Mouse (Mus musculus): ENCODE data around the gene Tm2d3. TPM values are rescaled to one million over a fixed set of nuclear protein-coding genes. Genes with fewer than 3 reads are reported as not detected.

Gene Tm2d3
- polyA plus RNA-seq (2015; fragmentation: Nextera tagmentation; extraction: Ambion mirVana) = 81.9 and 87.1 TPM in 2 replicates

- no peaks in the 10 kb centered on the region for H3K27me3 ChIP-seq
- H3K4me1 ChIP-seq = peaks cover 18% of the 10 kb centered on the region
- H3K4me3 ChIP-seq = no peak within 1 kb of the TSS
- no peaks in the 10 kb centered on the region for H3K9me3 ChIP-seq
- H3K36me3 ChIP-seq = peaks cover 9% of the 10 kb centered on the region; the same call in 1 of the 2 replicates
- no peak for ATAC-seq (ENCODE audit: insufficient number of reproducible peaks, low FRiP score, low TSS enrichment, low read depth)
- 87% methylated on average over 7 of the region's 7 CpGs for WGBS
- no peak within 1 kb of the TSS for H3K27ac ChIP-seq
- H3K4me2 ChIP-seq = no peak within 1 kb of the TSS
- no peak within 1 kb of the TSS for H3K9ac ChIP-seq
These were observed at the start of gene Tm2d3 for GRCm38 (mm10) chr7:65690869-65691268. Gene Tm2d3, plus strand, starts transcription at chr7:65691169.

GRCm38 (mm10) chr7:65642371-65643304 lies 48.3 kb upstream of the Tm2d3 start:
- Histone ChIP-seq H3K4me2 (no peak overlapping the region), H3K9me3 (no peaks in the 10 kb centered on the region), H3K4me1 (peaks cover 17% of the 10 kb centered on the region), H3K27ac (no peak overlapping the region), H3K27me3 (no peaks in the 10 kb centered on the region; the same call in 1 of the 2 replicates), H3K4me3 (no peak overlapping the region), H3K9ac (no peak overlapping the region), H3K36me3 (no peaks in the 10 kb centered on the region)
- 69% methylated on average over 6 of the region's 6 CpGs for WGBS
- no peak for ATAC-seq (ENCODE audit: insufficient number of reproducible peaks, low FRiP score, low TSS enrichment, low read depth)

DNA sequence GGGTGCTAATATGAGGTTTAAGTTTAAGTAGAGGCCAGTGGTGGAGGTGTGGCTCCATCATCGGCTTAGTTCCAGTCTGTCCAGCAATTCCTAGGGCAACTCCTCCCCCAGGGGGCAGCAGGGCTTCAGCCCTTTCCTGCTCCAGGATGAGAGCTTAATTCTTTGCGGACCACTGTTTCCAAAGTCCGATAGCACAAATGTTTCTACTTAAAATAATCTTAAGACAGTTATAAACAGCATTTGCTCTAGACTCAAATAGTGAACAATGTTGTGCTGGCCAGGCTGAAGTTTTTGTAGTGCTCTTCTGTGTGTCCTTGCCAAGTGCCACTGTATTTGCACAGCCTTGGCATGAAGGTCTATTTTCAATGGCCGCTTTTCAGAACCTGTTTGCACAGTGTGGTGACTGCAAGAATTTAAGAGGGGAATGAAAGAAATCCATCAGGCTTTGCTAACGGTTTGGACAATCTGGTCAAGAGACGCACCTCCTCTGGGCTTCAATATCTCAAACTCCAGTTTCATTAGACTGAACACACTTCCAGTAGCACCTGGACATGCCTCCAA lies 47.0 kb upstream of the Tm2d3 start:
- Histone ChIP-seq H3K4me3 (peak overlapping the region; percentile 70), H3K9me3 (no peaks in the 10 kb centered on the region), H3K9ac (no peak overlapping the region), H3K27ac (no peak overlapping the region), H3K4me2 (peak overlapping the region; percentile 86), H3K4me1 (peaks cover 17% of the 10 kb centered on the region), H3K27me3 (no peaks in the 10 kb centered on the region; the same call in 1 of the 2 replicates), H3K36me3 (peaks cover 5% of the 10 kb centered on the region)
- 26% methylated on average over 6 of the region's 6 CpGs for WGBS
- no peak for ATAC-seq (ENCODE audit: insufficient number of reproducible peaks, low FRiP score, low TSS enrichment, low read depth)

DNA sequence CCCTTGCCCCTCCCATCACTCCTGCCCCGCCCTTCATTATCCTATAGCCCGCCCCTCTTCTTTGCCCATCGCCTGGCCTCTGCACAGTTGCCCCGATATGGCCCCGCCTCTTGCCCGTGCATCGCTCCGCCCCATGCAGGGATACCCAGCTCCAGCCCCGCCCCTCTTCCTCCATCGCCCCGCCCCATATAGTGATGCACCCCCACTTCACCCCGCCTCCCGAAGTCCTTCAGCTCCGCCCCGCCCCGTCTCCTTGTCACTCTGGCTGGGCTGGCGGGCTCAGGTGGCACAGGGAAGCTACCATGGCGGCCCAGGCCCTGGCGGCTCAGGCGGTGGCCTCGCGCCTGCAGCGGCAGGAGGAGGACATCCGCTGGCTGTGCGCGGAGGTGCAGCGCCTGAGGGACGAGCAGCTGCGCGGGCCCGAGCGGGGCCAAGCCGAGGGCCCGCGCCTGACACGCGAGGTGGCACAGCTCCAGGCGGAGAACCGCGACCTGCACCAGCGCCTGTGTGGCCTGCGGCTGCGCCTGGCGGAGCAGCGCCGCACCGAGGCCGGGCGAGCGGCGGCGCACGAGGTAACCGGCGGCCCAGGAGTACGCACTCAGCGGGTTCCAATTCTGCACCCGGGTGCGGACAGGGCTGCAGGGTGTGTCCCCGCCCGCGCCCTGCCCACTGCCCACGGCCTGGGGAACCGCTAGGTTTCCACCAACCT lies 46.2 kb upstream of the Tm2d3 start, which contains the start of gene Tarsl2:
Gene Tarsl2, plus strand, starts transcription at position 256 of the 709 bp plus-strand sequence.
- ATAC-seq (ENCODE audit: insufficient number of reproducible peaks, low FRiP score, low TSS enrichment, low read depth) = peak; percentile 93
- peak within 1 kb of the TSS; percentile 66 for H3K27ac ChIP-seq
- peak within 1 kb of the TSS; percentile 63 for H3K9ac ChIP-seq
- H3K27me3 ChIP-seq = no peaks in the 10 kb centered on the region; the same call in 1 of the 2 replicates
- H3K9me3 ChIP-seq = no peaks in the 10 kb centered on the region
- peak within 1 kb of the TSS; percentile 86 for H3K4me2 ChIP-seq
- WGBS = under 1% methylated on average over 60 of the region's 64 CpGs
- H3K4me1 ChIP-seq = peaks cover 17% of the 10 kb centered on the region
- H3K36me3 ChIP-seq = peaks cover 13% of the 10 kb centered on the region
- H3K4me3 ChIP-seq = peak within 1 kb of the TSS; percentile 70

DNA sequence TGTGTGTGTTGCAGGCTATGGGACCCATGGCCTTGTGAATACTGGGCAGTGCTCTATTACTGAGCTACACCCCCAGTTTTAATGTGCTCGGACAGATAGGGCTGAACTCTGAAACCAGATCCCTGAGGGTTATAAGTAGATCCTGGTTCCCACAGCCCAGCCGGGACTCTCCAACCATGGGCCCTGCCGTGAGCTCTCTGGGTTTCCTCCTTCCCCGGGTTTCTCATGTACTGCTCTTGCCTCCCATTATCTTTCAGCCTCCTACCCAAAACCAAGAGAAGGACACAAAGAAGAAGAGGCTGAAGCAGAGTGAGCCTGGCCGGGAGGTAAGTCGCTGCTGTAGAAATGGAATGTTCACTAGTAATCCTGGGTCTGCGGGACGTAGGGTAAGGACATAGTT lies 45.0 kb upstream of the Tm2d3 start:
- peaks cover 13% of the 10 kb centered on the region for H3K36me3 ChIP-seq
- H3K4me3 ChIP-seq = no peak overlapping the region
- H3K9me3 ChIP-seq = no peaks in the 10 kb centered on the region
- no peak for ATAC-seq (ENCODE audit: insufficient number of reproducible peaks, low FRiP score, low TSS enrichment, low read depth)
- peaks cover 17% of the 10 kb centered on the region for H3K4me1 ChIP-seq
- H3K9ac ChIP-seq = no peak overlapping the region
- H3K27me3 ChIP-seq = no peaks in the 10 kb centered on the region; the same call in 1 of the 2 replicates
- no peak overlapping the region for H3K27ac ChIP-seq
- H3K4me2 ChIP-seq = no peak overlapping the region
- WGBS = 83% methylated on average over 8 of the region's 8 CpGs

- Histone ChIP-seq H3K27ac (no peak overlapping the region), H3K27me3 (no peaks in the 10 kb centered on the region), H3K9me3 (no peaks in the 10 kb centered on the region), H3K9ac (no peak overlapping the region), H3K36me3 (peaks cover 27% of the 10 kb centered on the region), H3K4me2 (no peak overlapping the region), H3K4me3 (no peak overlapping the region), H3K4me1 (no peaks in the 10 kb centered on the region)
- ATAC-seq (ENCODE audit: insufficient number of reproducible peaks, low FRiP score, low TSS enrichment, low read depth) = no peak
- WGBS = 87% methylated on average over 4 of the region's 4 CpGs
These were observed 40.3 kb upstream of the Tm2d3 start for GRCm38 (mm10) chr7:65650662-65651061.

- peaks cover 21% of the 10 kb centered on the region; the same call in 1 of the 2 replicates for H3K36me3 ChIP-seq
- no peaks in the 10 kb centered on the region for H3K9me3 ChIP-seq
- no peak overlapping the region for H3K27ac ChIP-seq
- H3K9ac ChIP-seq = no peak overlapping the region
- no peak overlapping the region for H3K4me3 ChIP-seq
- no peak for ATAC-seq (ENCODE audit: insufficient number of reproducible peaks, low FRiP score, low TSS enrichment, low read depth)
- WGBS = 94% methylated on average over 2 of the region's 2 CpGs
- H3K4me1 ChIP-seq = no peaks in the 10 kb centered on the region
- no peak overlapping the region for H3K4me2 ChIP-seq
- H3K27me3 ChIP-seq = no peaks in the 10 kb centered on the region
These were observed 33.4 kb upstream of the Tm2d3 start for GRCm38 (mm10) chr7:65657490-65658120.

DNA sequence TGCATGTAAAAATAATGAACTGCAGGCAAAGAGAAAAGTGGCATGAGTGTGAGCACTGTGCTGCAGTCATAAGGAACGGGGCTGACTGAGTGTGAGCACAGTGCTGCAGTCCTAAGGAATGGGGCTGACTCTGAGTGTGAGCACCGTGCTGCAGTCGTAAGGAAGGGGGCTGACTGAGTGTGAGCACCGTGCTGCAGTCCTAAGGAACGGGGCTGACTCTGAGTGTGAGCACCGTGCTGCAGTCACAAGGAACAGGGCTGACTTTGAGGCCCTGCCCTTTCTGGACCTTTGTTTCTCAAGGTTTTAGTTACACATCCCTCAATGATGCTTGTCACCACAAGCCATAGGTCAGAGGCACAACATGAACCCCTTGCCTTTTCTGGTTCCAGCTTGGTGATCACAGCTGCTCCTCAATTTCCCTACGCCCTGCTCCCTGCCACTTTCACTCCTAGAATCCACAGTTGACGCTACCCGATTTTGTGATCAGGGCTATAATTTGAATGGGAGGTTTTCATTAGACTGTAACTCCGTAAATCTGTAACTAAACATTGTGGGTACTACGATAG lies 27.7 kb upstream of the Tm2d3 start:
- no peak overlapping the region for H3K4me3 ChIP-seq
- no peak overlapping the region for H3K9ac ChIP-seq
- WGBS = 80% methylated on average over 11 of the region's 11 CpGs
- no peaks in the 10 kb centered on the region for H3K4me1 ChIP-seq
- H3K4me2 ChIP-seq = no peak overlapping the region
- ATAC-seq (ENCODE audit: insufficient number of reproducible peaks, low FRiP score, low TSS enrichment, low read depth) = no peak
- no peak overlapping the region for H3K27ac ChIP-seq
- H3K9me3 ChIP-seq = no peaks in the 10 kb centered on the region
- H3K27me3 ChIP-seq = no peaks in the 10 kb centered on the region
- H3K36me3 ChIP-seq = 0 out of 2 replicates have a peak, but pooled peaks cover 9% of the 10 kb centered on the region

- ATAC-seq (ENCODE audit: insufficient number of reproducible peaks, low FRiP score, low TSS enrichment, low read depth) = no peak
- Histone ChIP-seq H3K9ac (no peak overlapping the region), H3K4me1 (no peaks in the 10 kb centered on the region), H3K4me2 (no peak overlapping the region), H3K9me3 (no peaks in the 10 kb centered on the region), H3K27ac (no peak overlapping the region), H3K4me3 (no peak overlapping the region), H3K36me3 (0 out of 2 replicates have a peak, but pooled peaks cover 9% of the 10 kb centered on the region), H3K27me3 (no peaks in the 10 kb centered on the region)
- 84% methylated on average over 14 of the region's 14 CpGs for WGBS
These were observed 27.1 kb upstream of the Tm2d3 start for GRCm38 (mm10) chr7:65663886-65664285.

DNA sequence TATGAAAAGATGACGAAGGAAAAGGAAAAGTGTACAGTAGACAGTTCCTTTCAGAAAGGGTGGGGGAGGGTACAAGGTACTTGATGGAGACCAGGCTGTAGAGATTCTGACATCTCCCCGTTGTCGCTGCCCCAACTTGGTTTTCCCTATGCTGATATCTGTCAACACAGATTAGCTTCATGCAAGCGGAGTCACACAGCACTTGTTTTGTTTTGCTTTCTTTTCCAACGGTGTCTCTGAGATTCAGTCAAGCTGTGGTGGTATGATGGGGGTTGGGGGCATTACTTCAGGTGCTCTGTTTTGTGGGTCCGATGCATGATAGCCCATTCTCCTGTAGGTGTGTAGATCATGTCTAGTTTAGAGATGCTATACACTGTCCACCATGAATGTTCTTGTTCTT lies 23.5 kb upstream of the Tm2d3 start:
- Histone ChIP-seq H3K9me3 (no peaks in the 10 kb centered on the region), H3K4me2 (no peak overlapping the region), H3K4me3 (no peak overlapping the region), H3K9ac (no peak overlapping the region), H3K4me1 (no peaks in the 10 kb centered on the region), H3K27me3 (no peaks in the 10 kb centered on the region), H3K36me3 (peaks cover 7% of the 10 kb centered on the region; the same call in 1 of the 2 replicates), H3K27ac (no peak overlapping the region)
- no peak for ATAC-seq (ENCODE audit: insufficient number of reproducible peaks, low FRiP score, low TSS enrichment, low read depth)
- WGBS = 88% methylated on average over 6 of the region's 6 CpGs

GRCm38 (mm10) chr7:65678050-65678449 lies 12.9 kb upstream of the Tm2d3 start:
- H3K27me3 ChIP-seq = no peaks in the 10 kb centered on the region
- no peaks in the 10 kb centered on the region for H3K9me3 ChIP-seq
- ATAC-seq (ENCODE audit: insufficient number of reproducible peaks, low FRiP score, low TSS enrichment, low read depth) = no peak
- H3K4me2 ChIP-seq = no peak overlapping the region
- H3K27ac ChIP-seq = no peak overlapping the region
- H3K36me3 ChIP-seq = 0 out of 2 replicates have a peak, but pooled peaks cover 7% of the 10 kb centered on the region
- WGBS = 68% methylated on average over 10 of the region's 10 CpGs
- H3K4me3 ChIP-seq = no peak overlapping the region
- H3K9ac ChIP-seq = no peak overlapping the region
- no peaks in the 10 kb centered on the region for H3K4me1 ChIP-seq
